Mouse (Mus musculus) liver, adult 2 months (tissue): ENCODE results near the gene Olfr117. TPM values are rescaled to one million over a fixed set of nuclear protein-coding genes. Genes with fewer than 3 reads are reported as not detected.
"Not testable (repeated sequence)": the region's sequence is repeated elsewhere in the genome, so short reads cannot be mapped to it uniquely, and the experiment has no call there.

Source experiments
- DNase-seq: peaks from one replicate; pipeline ENCODE4 v3.0.0-alpha.2; 2011; ENCODE audit warnings: low read depth, low spot score; ENCODE audit errors: extremely low read depth
- H3K27ac ChIP-seq: fragments of 200-500 bp; replicated peaks from 2 replicates; pipeline ENCODE4 v1.5.1; 2012; ENCODE audit warnings: low read depth, mild to moderate bottlenecking, control low read depth, inconsistent platforms, low read length; ENCODE audit not compliant: insufficient read depth
- H3K27me3 ChIP-seq: fragments of 200-500 bp; 2 replicates; pipeline ENCODE4 v1.6.1; 2012; ENCODE audit warnings: mild to moderate bottlenecking, moderate library complexity, low read length, inconsistent platforms; ENCODE audit not compliant: control insufficient read depth, insufficient read depth
- H3K36me3 ChIP-seq: fragments of 200-500 bp; 2 replicates; pipeline ENCODE4 v1.6.1; 2012; ENCODE audit warnings: low read length, inconsistent platforms; ENCODE audit not compliant: control insufficient read depth, insufficient read depth
- H3K4me1 ChIP-seq: fragments of 200-500 bp; 2 replicates; pipeline ENCODE4 v1.6.1; 2011; ENCODE audit warnings: low read length; ENCODE audit not compliant: control insufficient read depth, insufficient read depth
- H3K4me3 ChIP-seq: fragments of 200-500 bp; 2 replicates; pipeline ENCODE4 v1.5.1; 2011; ENCODE audit warnings: low read depth, mild to moderate bottlenecking, control low read depth, low read length, moderate library complexity; ENCODE audit not compliant: insufficient read depth
- H3K79me2 ChIP-seq: fragments of 200-500 bp; 2 replicates; pipeline ENCODE4 v1.6.1; 2012; ENCODE audit warnings: inconsistent platforms, mild to moderate bottlenecking, low read length, moderate library complexity; ENCODE audit not compliant: control insufficient read depth, insufficient read depth
- H3K9ac ChIP-seq: fragments of 200-500 bp; 2 replicates; pipeline ENCODE4 v1.6.1; 2012; ENCODE audit warnings: low read depth, mild to moderate bottlenecking, control low read depth, inconsistent platforms, low read length
- CTCF ChIP-seq: fragments of 200-500 bp; IDR thresholded peaks from 2 replicates; pipeline ENCODE4 v1.5.1; 2011; ENCODE audit warnings: low read depth, low read length, control low read depth
- POLR2A ChIP-seq: fragments of 200-500 bp; IDR thresholded peaks from 2 replicates; pipeline ENCODE4 v1.6.1; 2011; ENCODE audit warnings: low read length, control low read depth; ENCODE audit not compliant: insufficient read depth; ENCODE audit errors: extremely low read depth
- WGBS: fragments of 180-500 bp; shearing (Covaris S2); methylation state at CpG from one replicate; pipeline ENCODE4 v1.1.7; 2018; 5-methylcytosine and 5-hydroxymethylcytosine counted together
- polyA plus RNA-seq: library from polyadenylated mRNA; depleted of rRNA; stranded (reverse); fragments of >200 nt; gene quantifications from 2 replicates; pipeline ENCODE4 v1.2.3, GENCODE M21; 2012; rRNA removed
- total RNA-seq: library from RNA; depleted of rRNA; stranded (reverse); fragments of >200 nt; gene quantifications from 2 replicates; pipeline ENCODE4 v1.2.3, GENCODE M21; 2014; rRNA removed

Olfr117 gene
- not detected in 2 replicates for total RNA-seq
- not detected in 2 replicates for polyA plus RNA-seq

- TF ChIP-seq CTCF (no peak), POLR2A (no peak)
- H3K36me3 ChIP-seq = no peaks in the 10 kb centered on the region
- 48% methylated on average over 1 of the region's 1 CpGs for WGBS
- no peak for DNase-seq
- no peaks in the 10 kb centered on the region for H3K27me3 ChIP-seq
- H3K4me1 ChIP-seq = no peaks in the 10 kb centered on the region
- H3K9ac ChIP-seq = no peak within 1 kb of the TSS
- H3K27ac ChIP-seq = no peak within 1 kb of the TSS
- no peaks in the 10 kb centered on the region for H3K79me2 ChIP-seq
- H3K4me3 ChIP-seq = no peak within 1 kb of the TSS
Measured at GRCm38 (mm10) chr17:37663682-37664081, at the start of gene Olfr117. Olfr117 (minus strand) TSS chr17:37663782.

- 46% methylated on average over 1 of the region's 1 CpGs for WGBS
Measured at GRCm38 (mm10) chr17:37696264-37696663, 32.7 kb upstream of the Olfr117 start, which contains the start of gene Olfr119. Olfr119 (plus strand) TSS chr17:37696564.

GRCm38 (mm10) chr17:37666688-37667087, 3.1 kb upstream of the Olfr117 start, which contains the start of gene Olfr118:
Olfr118 (plus strand) TSS chr17:37666988.
- DNase-seq = no peak
- WGBS = 40% methylated on average over 2 of the region's 2 CpGs

More at GRCm38 (mm10) chr17:37696264-37696663, 32.7 kb upstream of the Olfr117 start, which contains the start of gene Olfr119:
- not testable (repeated sequence) for H3K9ac ChIP-seq, H3K27me3 ChIP-seq, H3K27ac ChIP-seq, H3K79me2 ChIP-seq, DNase-seq, H3K36me3 ChIP-seq, H3K4me3 ChIP-seq, H3K4me1 ChIP-seq

GRCm38 (mm10) chr17:37627009-37627408, 36.6 kb downstream of the Olfr117 start, which contains the start of the genes Olfr115 and Olfr116:
Olfr115 (minus strand) TSS chr17:37627109.
Olfr116 (minus strand) TSS chr17:37627199.
- no peak for DNase-seq
- no peaks in the 10 kb centered on the region for H3K4me1 ChIP-seq
- H3K79me2 ChIP-seq = no peaks in the 10 kb centered on the region
- no peaks in the 10 kb centered on the region for H3K36me3 ChIP-seq
- H3K27ac ChIP-seq = no peak within 1 kb of the TSS
- no peak for TF ChIP-seq POLR2A
- no peak for TF ChIP-seq CTCF
- no peak within 1 kb of the TSS for H3K4me3 ChIP-seq
- 74% methylated on average over 2 of the region's 2 CpGs for WGBS
- no peak within 1 kb of the TSS for H3K9ac ChIP-seq
- no peaks in the 10 kb centered on the region for H3K27me3 ChIP-seq

More at GRCm38 (mm10) chr17:37666688-37667087, 3.1 kb upstream of the Olfr117 start, which contains the start of gene Olfr118:
- TF ChIP-seq CTCF (no peak), POLR2A (no peak)
- Histone ChIP-seq H3K4me3 (no peak within 1 kb of the TSS), H3K27me3 (no peaks in the 10 kb centered on the region), H3K4me1 (no peaks in the 10 kb centered on the region), H3K9ac (no peak within 1 kb of the TSS), H3K79me2 (no peaks in the 10 kb centered on the region), H3K36me3 (no peaks in the 10 kb centered on the region), H3K27ac (no peak within 1 kb of the TSS)

Other genes with a start within 250 kb of the Olfr117 start
- gene Olfr108, start 218.3 kb downstream of the Olfr117 start, total RNA-seq = not detected in 2 replicates
- not detected in 2 replicates for gene Olfr108, start 218.3 kb downstream of the Olfr117 start, polyA plus RNA-seq
- gene Olfr109, start 204.9 kb downstream of the Olfr117 start, total RNA-seq = not detected in 2 replicates
- gene Olfr109, start 204.9 kb downstream of the Olfr117 start, polyA plus RNA-seq = not detected in 2 replicates
- 0.18 and 0.54 TPM in 2 replicates for gene H2-M2, start 180.2 kb downstream of the Olfr117 start, total RNA-seq
- gene H2-M2, start 180.2 kb downstream of the Olfr117 start, polyA plus RNA-seq = not detected in 2 replicates
- gene Olfr110, start 171.3 kb downstream of the Olfr117 start, total RNA-seq = not detected in 2 replicates
- gene Olfr110, start 171.3 kb downstream of the Olfr117 start, polyA plus RNA-seq = not detected in 2 replicates
- not detected in 2 replicates for gene Olfr111, start 155.8 kb downstream of the Olfr117 start, total RNA-seq
- not detected in 2 replicates for gene Olfr111, start 155.8 kb downstream of the Olfr117 start, polyA plus RNA-seq
- not detected in 2 replicates for gene Olfr112, start 94.3 kb downstream of the Olfr117 start, total RNA-seq
- not detected in 2 replicates for gene Olfr112, start 94.3 kb downstream of the Olfr117 start, polyA plus RNA-seq
- not detected in 2 replicates for gene Olfr113, start 86.1 kb downstream of the Olfr117 start, total RNA-seq
- gene Olfr113, start 86.1 kb downstream of the Olfr117 start, polyA plus RNA-seq = not detected in 2 replicates
- not detected in 2 replicates for gene Olfr114, start 71.0 kb downstream of the Olfr117 start, total RNA-seq
- not detected in 2 replicates for gene Olfr114, start 71.0 kb downstream of the Olfr117 start, polyA plus RNA-seq
- not detected in 2 replicates for gene Olfr115, start 36.7 kb downstream of the Olfr117 start, total RNA-seq
- not detected in 2 replicates for gene Olfr115, start 36.7 kb downstream of the Olfr117 start, polyA plus RNA-seq
- not detected in 2 replicates for gene Olfr116, start 36.6 kb downstream of the Olfr117 start, total RNA-seq
- not detected in 2 replicates for gene Olfr116, start 36.6 kb downstream of the Olfr117 start, polyA plus RNA-seq
- gene Olfr118, start 3.2 kb upstream of the Olfr117 start, total RNA-seq = not detected in 2 replicates
- gene Olfr118, start 3.2 kb upstream of the Olfr117 start, polyA plus RNA-seq = not detected in 2 replicates
- not detected in 2 replicates for gene Olfr119, start 32.8 kb upstream of the Olfr117 start, total RNA-seq
- not detected in 2 replicates for gene Olfr119, start 32.8 kb upstream of the Olfr117 start, polyA plus RNA-seq
- gene Olfr120, start 58.0 kb upstream of the Olfr117 start, total RNA-seq = not detected in 2 replicates
- gene Olfr120, start 58.0 kb upstream of the Olfr117 start, polyA plus RNA-seq = not detected in 2 replicates
- not detected in 2 replicates for gene Olfr121, start 85.1 kb upstream of the Olfr117 start, total RNA-seq
- gene Olfr121, start 85.1 kb upstream of the Olfr117 start, polyA plus RNA-seq = not detected in 2 replicates
- not detected in 2 replicates for gene Olfr122, start 104.8 kb upstream of the Olfr117 start, total RNA-seq
- gene Olfr122, start 104.8 kb upstream of the Olfr117 start, polyA plus RNA-seq = not detected in 2 replicates
- gene Olfr123, start 129.7 kb upstream of the Olfr117 start, total RNA-seq = not detected in 2 replicates
- not detected in 2 replicates for gene Olfr123, start 129.7 kb upstream of the Olfr117 start, polyA plus RNA-seq
- gene Olfr124, start 136.1 kb upstream of the Olfr117 start, total RNA-seq = not detected in 2 replicates
- not detected in 2 replicates for gene Olfr124, start 136.1 kb upstream of the Olfr117 start, polyA plus RNA-seq
- gene Olfr125, start 169.2 kb upstream of the Olfr117 start, total RNA-seq = not detected in 2 replicates
- gene Olfr125, start 169.2 kb upstream of the Olfr117 start, polyA plus RNA-seq = not detected in 2 replicates
- not detected in 2 replicates for gene Olfr126, start 183.7 kb upstream of the Olfr117 start, total RNA-seq
- gene Olfr126, start 183.7 kb upstream of the Olfr117 start, polyA plus RNA-seq = not detected in 2 replicates
- gene Olfr127, start 236.7 kb upstream of the Olfr117 start, total RNA-seq = not detected in 2 replicates
- gene Olfr127, start 236.7 kb upstream of the Olfr117 start, polyA plus RNA-seq = not detected in 2 replicates